Mouse (Mus musculus) common myeloid progenitor, adult 5-6 weeks (primary cell): ENCODE data around the gene Gm12845. TPM values are rescaled to one million over a fixed set of nuclear protein-coding genes. Genes with fewer than 3 reads are reported as not detected.

ENCODE experiments used
- total RNA-seq: library from RNA; stranded (forward); fragments of 200-1000, 187-1606 nt; gene quantifications from 2 replicates; pipeline ENCODE4 v1.2.3, GENCODE M21; 2017

The Gm12845 gene
- total RNA-seq, 1 experiment from 2014 or later: not detected

Other genes with a start within 250 kb of the Gm12845 start
- gene Rnf220, start 227.4 kb upstream of the Gm12845 start, total RNA-seq: 86.4 and 99.5 TPM in 2 replicates
- 27.1 and 37.4 TPM in 2 replicates for gene Eri3, start 174.0 kb upstream of the Gm12845 start, total RNA-seq
- gene Dmap1, start 42.1 kb upstream of the Gm12845 start, total RNA-seq: 24.5 and 29.5 TPM in 2 replicates
- not detected in 2 replicates for gene Klf17, start 41.2 kb downstream of the Gm12845 start, total RNA-seq
- 0.68 and 1.9 TPM in 2 replicates for gene Slc6a9, start 110.1 kb downstream of the Gm12845 start, total RNA-seq
- gene Ccdc24, start 148.1 kb downstream of the Gm12845 start, total RNA-seq: 0.15 and 0.32 TPM in 2 replicates
- 0.34 TPM in 1 of 2 replicates, not detected in the other for gene B4galt2, start 159.1 kb downstream of the Gm12845 start, total RNA-seq
- 54.1 and 85.0 TPM in 2 replicates for gene Atp6v0b, start 162.9 kb downstream of the Gm12845 start, total RNA-seq
- 6.6 and 7.0 TPM in 2 replicates for gene Dph2, start 167.6 kb downstream of the Gm12845 start, total RNA-seq
- 11.3 and 17.9 TPM in 2 replicates for gene Ipo13, start 190.6 kb downstream of the Gm12845 start, total RNA-seq
- gene Artn, start 205.4 kb downstream of the Gm12845 start, total RNA-seq: not detected in 2 replicates